Mouse (Mus musculus) liver, embryonic 11.5 days (tissue): ENCODE measurements at regions not wholly inside any gene's neighbourhood (a gene's known extent, or its start where the extent isn't known, plus 50 kb on each side); places are given as distances from the start of the nearest gene placed in this dataset.
A peak's percentile ranks its signal among the peaks of the same experiment; 100 is the strongest.

Experiments
- ATAC-seq: fragments of 200-750 bp; cut with Nextera tagmentation; replicated peaks from 2 replicates; pipeline ENCODE4 v1.8.0; 2017; ENCODE audit warnings: moderate number of reproducible peaks, mild to moderate bottlenecking, moderate TSS enrichment, moderate library complexity; ENCODE audit not compliant: low FRiP score
- DNase-seq: peaks from one replicate; pipeline ENCODE4 v3.0.0-alpha.2; 2017; ENCODE audit warnings: low spot score
- H3K27ac ChIP-seq: fragments of 300-500 bp; sonication (generic); 2 replicates; pipeline ENCODE4 v1.5.1; 2014; ENCODE audit warnings: mild to moderate bottlenecking, low read depth, low read length, control low read depth
- H3K27me3 ChIP-seq: fragments of 300-500 bp; sonication (generic); replicated peaks from 2 replicates; pipeline ENCODE4 v1.6.1; 2014; ENCODE audit warnings: low read length, mixed read lengths; ENCODE audit not compliant: control insufficient read depth, insufficient read depth
- H3K36me3 ChIP-seq: fragments of 300-500 bp; sonication (generic); 2 replicates; pipeline ENCODE4 v1.6.1; 2014; ENCODE audit warnings: mild to moderate bottlenecking, low read length, moderate library complexity, mixed read lengths; ENCODE audit not compliant: control insufficient read depth, insufficient read depth
- H3K4me1 ChIP-seq: fragments of 300-500 bp; sonication (generic); replicated peaks from 2 replicates; pipeline ENCODE4 v1.6.1; 2014; ENCODE audit warnings: low read length, mixed read lengths; ENCODE audit not compliant: control insufficient read depth, insufficient read depth
- H3K4me2 ChIP-seq: fragments of 300-500 bp; sonication (generic); 2 replicates; pipeline ENCODE4 v1.6.1; 2014; ENCODE audit warnings: mild to moderate bottlenecking, control low read depth, moderate library complexity
- H3K4me3 ChIP-seq: fragments of 300-500 bp; sonication (generic); 2 replicates; pipeline ENCODE4 v1.5.1; 2014; ENCODE audit warnings: low read depth, low read length, control low read depth
- H3K9ac ChIP-seq: fragments of 300-500 bp; sonication (generic); 2 replicates; pipeline ENCODE4 v1.6.1; 2014; ENCODE audit warnings: low read depth, low read length, control low read depth
- H3K9me3 ChIP-seq: fragments of 300-500 bp; sonication (generic); 2 replicates; pipeline ENCODE4 v1.6.1; 2016; ENCODE audit warnings: low read length, inconsistent platforms, mixed read lengths; ENCODE audit not compliant: control insufficient read depth
- WGBS: fragments of 180-500 bp; shearing (Covaris S2); extraction: QIAGEN DNeasy Blood & Tissue Kit; methylation state at CpG from one replicate; pipeline ENCODE4 v1.1.7; 2014; 5-methylcytosine and 5-hydroxymethylcytosine counted together

DNA sequence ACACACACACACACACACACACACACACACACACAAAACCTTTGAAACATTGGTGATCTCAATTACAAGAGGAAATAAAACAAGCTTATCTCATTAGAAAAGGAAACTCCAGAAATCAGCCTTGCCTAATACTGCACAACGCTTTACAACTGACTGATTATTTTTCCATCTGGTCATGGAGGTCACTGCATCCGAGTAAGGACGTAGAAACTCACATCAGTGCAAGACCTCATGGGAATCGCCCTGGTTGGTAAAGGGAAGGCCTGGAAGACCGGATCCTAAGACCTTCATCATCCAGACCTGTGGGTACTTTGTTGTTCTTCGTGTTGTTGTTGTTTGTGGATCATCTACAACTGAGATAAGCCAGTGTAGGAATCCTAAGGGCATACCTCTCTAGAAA is 77.8 kb upstream of the Sestd1 start:
- H3K9ac ChIP-seq = no peak overlapping the region
- WGBS = 71% methylated on average over 6 of the region's 6 CpGs
- H3K27me3 ChIP-seq = no peaks in the 10 kb centered on the region
- no peak overlapping the region for H3K4me2 ChIP-seq
- no peaks in the 10 kb centered on the region for H3K36me3 ChIP-seq
- H3K27ac ChIP-seq = no peak overlapping the region
- no peaks in the 10 kb centered on the region for H3K9me3 ChIP-seq
- no peak for ATAC-seq
- DNase-seq = no peak
- H3K4me1 ChIP-seq = no peaks in the 10 kb centered on the region
- H3K4me3 ChIP-seq = no peak overlapping the region

DNA sequence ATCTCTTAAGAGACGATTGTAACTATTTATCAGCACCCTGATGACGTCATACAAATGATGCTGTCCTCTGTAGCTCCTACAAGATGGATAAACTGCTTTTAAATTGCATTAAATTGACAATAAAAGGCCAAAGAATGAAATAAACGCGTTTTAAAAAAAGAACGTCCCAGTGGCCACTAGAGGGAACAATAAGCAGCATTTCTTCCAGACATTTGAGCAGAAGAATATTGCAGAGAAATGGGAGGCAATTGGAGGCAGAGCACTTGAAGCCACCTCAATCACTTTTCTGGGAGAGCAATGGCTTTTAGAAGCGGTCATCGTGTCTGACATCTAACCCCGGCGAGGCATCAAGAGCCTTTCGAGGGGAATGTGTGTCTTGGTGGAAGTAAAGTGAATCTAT is 76.4 kb upstream of the Sestd1 start:
- H3K4me2 ChIP-seq = no peak overlapping the region
- H3K27me3 ChIP-seq = no peaks in the 10 kb centered on the region
- DNase-seq (no peak), ATAC-seq (no peak)
- H3K27ac ChIP-seq = no peak overlapping the region
- WGBS = 72% methylated on average over 10 of the region's 10 CpGs
- no peak overlapping the region for H3K4me3 ChIP-seq
- H3K4me1 ChIP-seq = no peaks in the 10 kb centered on the region
- no peaks in the 10 kb centered on the region for H3K36me3 ChIP-seq
- H3K9me3 ChIP-seq = no peaks in the 10 kb centered on the region
- H3K9ac ChIP-seq = no peak overlapping the region

DNA sequence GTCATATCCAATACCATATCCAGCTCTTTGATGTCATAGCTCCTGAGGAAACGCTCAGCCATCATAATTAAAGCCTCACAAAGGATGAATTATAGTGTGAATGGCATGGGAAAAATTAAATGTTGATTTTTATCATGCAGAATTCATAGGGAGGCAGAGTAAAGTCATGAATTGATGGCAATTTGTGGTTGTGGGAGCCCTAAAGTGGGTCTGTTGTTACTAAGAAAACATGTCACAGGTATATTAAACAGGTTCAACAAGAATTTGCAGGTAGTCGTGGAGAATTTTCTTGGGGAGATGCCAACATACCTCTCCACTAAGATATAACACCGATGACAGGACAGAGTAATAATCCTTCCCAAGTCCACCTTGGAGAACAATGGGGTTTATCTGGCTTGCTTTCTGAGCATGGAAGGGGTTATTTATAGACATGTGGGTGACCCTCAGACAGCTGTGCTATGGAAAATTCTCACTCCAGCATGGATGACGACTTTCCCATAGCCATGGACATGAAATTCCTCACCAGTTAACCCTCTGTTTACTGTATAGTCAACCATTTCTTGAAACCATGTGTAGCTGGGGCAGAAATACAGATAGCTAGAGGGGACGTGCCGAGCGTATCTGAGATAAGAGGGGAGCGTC is 71.7 kb upstream of the Sestd1 start:
- 78% methylated on average over 8 of the region's 8 CpGs for WGBS
- H3K27ac ChIP-seq = no peak overlapping the region
- no peak overlapping the region for H3K9ac ChIP-seq
- ATAC-seq = no peak
- no peaks in the 10 kb centered on the region for H3K27me3 ChIP-seq
- H3K36me3 ChIP-seq = no peaks in the 10 kb centered on the region
- no peak for DNase-seq
- no peaks in the 10 kb centered on the region for H3K4me1 ChIP-seq
- no peak overlapping the region for H3K4me3 ChIP-seq
- no peaks in the 10 kb centered on the region for H3K9me3 ChIP-seq
- H3K4me2 ChIP-seq = no peak overlapping the region

DNA sequence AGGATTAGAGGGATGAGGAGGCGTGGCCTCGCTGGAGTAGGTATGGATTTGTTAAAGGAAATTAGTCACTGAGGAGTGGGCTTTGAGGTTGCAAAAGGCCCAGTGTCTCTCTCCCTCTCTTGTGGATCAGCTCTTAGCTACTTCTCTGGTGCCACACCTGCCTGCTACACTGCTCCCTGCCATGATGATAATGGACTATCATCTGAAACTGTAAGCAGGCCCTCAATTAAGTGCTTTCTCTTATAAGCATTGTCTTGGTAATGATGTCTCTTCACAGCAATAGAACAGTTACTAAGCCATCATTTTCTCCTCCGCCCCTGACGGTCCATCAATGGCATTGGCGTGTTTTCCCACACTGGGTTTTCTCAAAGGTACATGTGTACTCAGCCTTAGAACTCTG is 66.6 kb upstream of the Sestd1 start:
- no peak overlapping the region for H3K27ac ChIP-seq
- H3K36me3 ChIP-seq = no peaks in the 10 kb centered on the region
- no peak overlapping the region for H3K4me3 ChIP-seq
- H3K9me3 ChIP-seq = no peaks in the 10 kb centered on the region
- no peaks in the 10 kb centered on the region for H3K4me1 ChIP-seq
- WGBS = 91% methylated on average over 5 of the region's 5 CpGs
- H3K27me3 ChIP-seq = no peaks in the 10 kb centered on the region
- H3K4me2 ChIP-seq = no peak overlapping the region
- no peak overlapping the region for H3K9ac ChIP-seq
- ATAC-seq (no peak), DNase-seq (no peak)

DNA sequence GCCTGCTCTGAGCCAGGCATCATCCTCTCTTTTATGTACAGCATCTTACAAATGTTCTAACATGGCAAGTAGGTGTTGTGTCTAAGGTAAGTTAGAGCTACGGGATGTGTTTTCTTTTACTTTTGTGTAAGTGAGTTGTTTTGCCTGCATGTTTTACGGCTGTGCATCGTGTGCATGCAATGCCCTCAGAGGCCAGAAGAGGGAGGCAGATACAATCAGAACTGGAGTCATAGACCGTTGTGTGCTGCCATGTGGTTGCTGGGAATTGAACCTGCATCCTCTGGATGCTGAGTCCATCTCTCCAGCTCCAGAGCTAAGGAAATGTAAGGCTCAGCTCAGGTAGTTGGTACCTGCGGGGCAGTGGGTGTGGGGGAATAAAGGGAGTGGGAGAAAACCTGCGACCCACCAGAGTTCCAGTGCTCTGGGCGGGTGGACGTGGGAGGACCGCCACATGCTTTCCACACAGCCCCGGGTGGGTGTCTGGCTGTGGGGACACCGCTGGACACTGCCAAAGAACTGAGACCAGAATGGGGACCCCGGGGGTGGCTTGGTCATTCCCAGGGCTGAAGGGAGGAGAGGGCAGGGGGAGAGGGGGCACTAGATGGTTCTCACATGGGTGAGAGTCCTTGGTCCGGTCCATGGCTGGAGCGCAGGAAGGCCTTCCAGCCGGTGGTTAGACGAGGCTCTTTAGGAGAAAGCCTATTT is 63.5 kb upstream of the Sestd1 start:
- Histone ChIP-seq H3K27ac (no peak overlapping the region), H3K4me3 (no peak overlapping the region), H3K4me2 (no peak overlapping the region), H3K36me3 (no peaks in the 10 kb centered on the region), H3K4me1 (no peaks in the 10 kb centered on the region), H3K9ac (no peak overlapping the region), H3K9me3 (no peaks in the 10 kb centered on the region), H3K27me3 (no peaks in the 10 kb centered on the region)
- no peak for DNase-seq
- WGBS = 83% methylated on average over 16 of the region's 16 CpGs
- ATAC-seq = 0 out of 2 replicates have a peak, but pooled peaks have one; percentile 18

DNA sequence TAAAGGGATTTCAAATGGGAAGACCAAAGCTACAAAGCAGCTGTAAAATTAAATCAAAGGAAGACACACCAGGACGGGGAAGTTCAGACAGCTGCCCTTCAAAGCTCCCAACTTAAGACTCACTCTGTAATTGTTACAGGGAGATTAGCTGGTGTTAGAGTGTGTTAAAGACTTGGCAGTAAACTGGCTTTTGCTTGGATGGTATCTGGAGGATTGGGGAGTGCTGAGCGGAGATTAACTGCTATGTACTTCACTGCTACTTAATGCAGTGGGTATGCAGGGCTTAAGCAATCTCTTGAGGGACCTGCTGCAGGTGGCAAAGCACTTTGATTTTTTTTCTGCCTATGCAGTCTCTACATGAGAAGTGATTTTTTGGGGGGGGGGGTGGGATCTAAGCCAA is 62.0 kb upstream of the Sestd1 start:
- H3K4me1 ChIP-seq = no peaks in the 10 kb centered on the region
- no peaks in the 10 kb centered on the region for H3K27me3 ChIP-seq
- no peak overlapping the region for H3K4me2 ChIP-seq
- H3K27ac ChIP-seq = no peak overlapping the region
- no peaks in the 10 kb centered on the region for H3K9me3 ChIP-seq
- WGBS = 47% methylated on average over 2 of the region's 2 CpGs
- no peaks in the 10 kb centered on the region for H3K36me3 ChIP-seq
- ATAC-seq (no peak), DNase-seq (no peak)
- H3K4me3 ChIP-seq = no peak overlapping the region
- no peak overlapping the region for H3K9ac ChIP-seq

DNA sequence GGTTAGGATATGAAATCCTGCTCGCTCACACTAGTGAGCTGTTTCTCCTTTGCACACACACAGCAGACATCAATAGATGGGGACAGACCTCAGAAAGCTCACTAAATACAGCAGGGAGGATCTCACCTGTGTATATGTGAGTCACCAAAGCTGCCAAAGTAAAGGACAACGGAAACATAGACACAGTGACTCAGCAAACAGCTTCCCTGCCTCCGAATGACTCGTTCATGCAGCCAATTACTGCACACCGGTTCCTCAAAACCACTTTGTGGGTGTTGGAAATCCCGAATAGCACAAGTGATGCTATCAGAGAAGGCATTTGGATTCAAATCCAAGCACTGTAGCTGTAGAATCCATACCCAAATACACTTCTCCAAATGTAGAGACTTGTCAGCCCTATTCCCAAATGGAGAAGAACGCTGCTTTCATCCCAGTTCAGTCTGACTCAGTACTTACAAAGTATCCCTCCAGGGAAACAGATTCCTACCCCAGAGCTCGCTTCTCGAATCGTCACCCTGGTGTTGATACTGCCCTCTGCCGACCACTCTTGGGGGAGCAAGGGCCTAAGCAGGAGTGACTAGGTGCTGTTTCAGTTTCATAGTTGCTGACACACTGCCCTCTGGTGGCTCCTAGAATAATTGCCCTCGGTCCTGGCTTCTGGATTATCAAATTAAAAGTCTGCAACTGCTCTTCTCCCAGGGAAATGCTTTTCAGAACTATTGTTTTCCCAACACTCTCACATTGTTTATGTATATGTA is 61.4 kb upstream of the Sestd1 start:
- DNase-seq (peak; percentile 81), ATAC-seq (peak; percentile 66)
- Histone ChIP-seq H3K4me1 (no peaks in the 10 kb centered on the region), H3K27me3 (no peaks in the 10 kb centered on the region), H3K9me3 (no peaks in the 10 kb centered on the region), H3K4me2 (no peak overlapping the region; the same call in 1 of the 2 replicates), H3K9ac (no peak overlapping the region), H3K27ac (no peak overlapping the region), H3K4me3 (no peak overlapping the region), H3K36me3 (no peaks in the 10 kb centered on the region)
- WGBS = 35% methylated on average over 12 of the region's 12 CpGs

DNA sequence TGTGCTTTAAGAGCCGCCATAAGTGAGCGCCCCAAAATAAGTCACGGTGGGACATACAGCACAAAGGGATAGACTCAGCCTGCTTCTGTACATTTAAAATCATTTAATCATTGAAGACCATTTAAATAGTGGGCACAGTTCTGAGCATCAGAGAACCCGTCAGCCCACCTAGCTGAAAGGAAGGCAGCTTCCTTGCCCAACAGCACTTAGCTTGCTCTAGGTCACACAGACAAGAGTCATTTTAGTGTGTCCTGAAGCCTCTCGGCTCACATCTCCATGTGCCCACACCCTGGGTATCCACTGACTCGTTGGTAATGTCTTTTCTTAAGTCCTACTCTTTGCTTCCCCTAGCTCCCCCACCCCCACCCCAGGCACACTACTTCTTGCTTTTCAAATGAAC is 59.7 kb upstream of the Sestd1 start:
- no peak for ATAC-seq
- Histone ChIP-seq H3K9ac (no peak overlapping the region), H3K27me3 (no peaks in the 10 kb centered on the region), H3K4me3 (no peak overlapping the region), H3K27ac (no peak overlapping the region), H3K4me2 (no peak overlapping the region), H3K4me1 (no peaks in the 10 kb centered on the region), H3K36me3 (no peaks in the 10 kb centered on the region), H3K9me3 (no peaks in the 10 kb centered on the region)
- WGBS = 83% methylated on average over 6 of the region's 6 CpGs
- no peak for DNase-seq
